Mouse (Mus musculus) spleen, adult 2 months (tissue): ENCODE data around the gene Ogdh.

ENCODE experiments used
- CTCF ChIP-seq: fragments of 200-500 bp; IDR thresholded peaks from 2 replicates; pipeline ENCODE4 v1.5.1; 2011; ENCODE audit warnings: mild to moderate bottlenecking, inconsistent platforms; ENCODE audit not compliant: insufficient read depth, insufficient read length, insufficient replicate concordance; ENCODE audit errors: extremely low read depth
- POLR2A ChIP-seq: fragments of 200-500 bp; IDR thresholded peaks from 2 replicates; pipeline ENCODE4 v1.6.1; 2011; ENCODE audit warnings: low read depth, low read length, inconsistent platforms

DNA sequence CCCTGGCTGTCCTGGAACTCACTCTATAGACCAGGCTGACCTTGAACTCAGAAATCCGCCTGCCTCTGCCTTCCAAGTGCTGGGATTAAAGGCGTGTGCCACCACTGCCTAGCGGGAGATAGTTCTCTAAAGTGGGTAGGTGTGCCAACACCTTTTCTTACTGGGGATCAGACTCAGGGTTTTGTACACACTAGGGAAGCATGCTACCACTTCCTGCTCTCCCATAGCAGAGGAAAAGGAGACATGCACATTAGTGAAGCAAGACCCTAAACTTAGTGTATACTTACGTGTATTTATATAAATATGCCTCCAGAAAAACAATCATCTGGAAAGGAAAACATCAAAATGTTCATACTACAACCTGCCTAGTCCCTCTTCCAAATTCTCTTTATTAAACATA is 54.5 kb downstream of the Ogdh start:
- TF ChIP-seq CTCF (no peak), POLR2A (no peak)
